Mouse (Mus musculus): ENCODE data around the gene Col4a2. TPM values are rescaled to one million over a fixed set of nuclear protein-coding genes. Genes with fewer than 3 reads are reported as not detected.
A peak's percentile ranks its signal among the peaks of the same experiment; 100 is the strongest.

The Col4a2 gene
- total RNA-seq, 2 experiments from 2014 or later: 182 to 302 TPM

DNA sequence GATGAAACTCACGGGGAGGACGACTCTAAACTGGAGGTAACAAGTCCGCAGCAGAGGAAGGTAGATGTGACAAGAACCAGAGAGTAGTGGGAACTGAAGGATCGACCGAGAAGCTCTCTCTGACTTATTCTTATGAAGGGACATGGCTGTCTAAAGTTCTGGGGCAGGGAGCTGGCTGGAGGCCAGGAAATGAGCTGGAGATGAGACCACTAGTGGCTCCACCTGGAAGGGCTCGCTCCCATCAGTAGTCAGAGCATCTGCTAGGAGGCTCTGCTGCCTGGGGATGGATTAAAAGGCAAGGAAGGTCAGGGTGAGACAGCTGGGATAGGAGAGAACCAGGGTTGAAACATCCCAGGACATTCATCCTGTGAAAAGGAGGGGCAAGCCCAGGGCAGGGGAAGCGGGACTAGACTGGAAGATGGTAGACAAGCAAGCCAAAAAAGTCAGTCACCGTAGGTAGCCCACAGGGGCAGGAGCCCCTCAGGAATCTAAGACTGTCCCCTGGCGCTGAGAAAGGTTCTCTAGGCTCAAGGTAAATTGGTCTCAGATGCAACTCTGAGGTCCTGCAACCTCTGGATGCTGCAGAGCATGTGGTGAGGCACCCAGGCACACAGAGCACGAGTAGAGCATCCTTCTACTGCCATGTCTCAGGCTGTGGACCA is 16.2 kb upstream of the Col4a2 start:
- DNase-seq: no peak

DNA sequence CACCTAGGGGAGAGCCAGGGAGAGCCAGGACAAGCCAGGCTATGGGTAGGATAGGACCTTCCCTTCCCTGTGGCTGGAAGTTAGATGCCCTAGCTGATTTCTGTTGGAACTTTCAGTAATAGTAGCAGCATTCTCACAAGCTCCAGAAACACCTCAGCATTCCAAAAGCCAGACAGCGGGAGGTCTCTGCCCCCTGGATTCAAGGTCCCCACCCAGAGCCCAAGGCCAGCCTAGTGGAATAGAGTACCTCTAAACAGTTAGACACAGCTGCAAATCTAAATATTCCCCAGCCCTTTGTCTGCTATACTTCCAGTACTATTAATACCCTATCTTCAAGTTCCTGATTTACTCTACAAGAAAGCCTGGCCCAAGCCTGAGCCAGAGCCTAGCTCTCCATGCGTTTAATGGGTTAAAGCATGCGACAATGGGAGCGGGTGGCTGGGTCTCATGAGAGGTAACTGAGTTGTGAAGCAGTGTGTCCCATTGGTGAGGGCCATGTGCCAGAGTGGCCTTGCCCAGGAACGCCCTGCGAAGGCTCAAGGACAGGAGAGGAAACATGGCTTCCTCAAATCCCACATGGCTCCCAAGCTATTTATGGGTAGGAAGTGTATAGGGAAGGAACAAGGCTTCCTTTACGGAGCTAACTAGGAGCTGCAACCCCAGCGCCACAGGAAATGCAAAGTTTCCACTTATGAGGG is 15.3 kb upstream of the Col4a2 start:
- DNase-seq: peak; percentile 58 to 82

DNA sequence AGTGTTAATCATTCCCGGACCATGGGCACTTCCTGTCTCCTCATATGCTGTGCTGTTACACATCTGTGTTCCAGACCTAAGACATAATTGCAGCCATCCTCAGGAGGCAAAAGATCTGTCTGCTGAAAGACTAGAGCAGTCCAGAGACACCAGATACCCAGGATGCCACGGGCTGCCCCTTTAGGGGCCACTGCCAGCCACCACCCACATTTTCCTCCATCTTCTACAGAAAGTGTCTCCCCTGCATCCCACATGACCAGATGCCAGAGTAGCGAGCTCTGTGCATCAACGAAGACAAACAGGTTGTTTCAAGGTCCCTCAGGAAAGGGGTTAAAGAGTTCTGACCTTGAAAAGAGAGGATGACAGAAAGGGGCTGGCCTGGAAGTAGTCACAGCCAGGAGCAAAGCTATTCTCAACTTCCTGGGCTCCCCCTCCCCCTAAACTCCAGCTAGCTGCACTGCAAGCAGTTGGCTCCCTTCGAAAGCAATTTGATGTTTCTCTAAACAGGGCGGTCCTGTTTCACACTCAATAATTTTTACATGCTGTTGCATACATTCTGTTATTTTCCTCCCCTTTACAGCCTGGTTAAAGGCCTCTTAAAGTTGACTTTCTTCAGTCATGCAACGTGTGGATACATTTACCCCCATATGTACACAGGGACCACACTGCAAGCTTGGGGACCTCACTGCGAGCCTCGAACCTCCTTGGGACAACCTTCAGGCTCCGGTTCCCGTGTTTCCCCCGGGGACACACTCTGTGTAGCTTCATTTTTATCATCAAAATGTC is 13.9 kb upstream of the Col4a2 start:
- DNase-seq: peak in 1 of 2 experiments; percentile 46

- no peak for DNase-seq
Observed at GRCm38 (mm10) chr8:11299317-11299602, 13.3 kb upstream of the Col4a2 start.

GRCm38 (mm10) chr8:11300436-11300835 is 12.2 kb upstream of the Col4a2 start:
- no peak for DNase-seq

GRCm38 (mm10) chr8:11304027-11304601 is 8.5 kb upstream of the Col4a2 start:
- no peak for DNase-seq

DNA sequence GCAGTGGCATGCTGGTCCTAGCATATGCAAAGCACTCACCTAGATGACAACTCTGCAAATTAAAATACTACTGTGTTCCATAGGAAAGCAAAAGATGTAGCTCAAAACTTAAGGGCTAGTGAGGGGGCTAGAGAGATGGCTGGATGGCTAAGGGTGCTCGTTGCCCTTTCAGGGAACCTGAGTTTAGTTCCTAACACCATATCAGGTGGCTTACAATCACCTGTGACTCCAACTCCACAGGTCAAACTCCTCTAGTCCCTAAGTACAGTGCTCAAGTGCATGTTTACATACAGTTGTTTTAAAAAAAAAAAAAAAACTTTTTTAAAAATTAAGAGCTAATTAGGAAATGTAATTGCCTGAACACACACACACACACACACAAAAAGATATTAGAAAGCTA is 7.1 kb upstream of the Col4a2 start:
- no peak for DNase-seq

- DNase-seq: no peak
Observed at GRCm38 (mm10) chr8:11307451-11307850, 5.2 kb upstream of the Col4a2 start.

DNA sequence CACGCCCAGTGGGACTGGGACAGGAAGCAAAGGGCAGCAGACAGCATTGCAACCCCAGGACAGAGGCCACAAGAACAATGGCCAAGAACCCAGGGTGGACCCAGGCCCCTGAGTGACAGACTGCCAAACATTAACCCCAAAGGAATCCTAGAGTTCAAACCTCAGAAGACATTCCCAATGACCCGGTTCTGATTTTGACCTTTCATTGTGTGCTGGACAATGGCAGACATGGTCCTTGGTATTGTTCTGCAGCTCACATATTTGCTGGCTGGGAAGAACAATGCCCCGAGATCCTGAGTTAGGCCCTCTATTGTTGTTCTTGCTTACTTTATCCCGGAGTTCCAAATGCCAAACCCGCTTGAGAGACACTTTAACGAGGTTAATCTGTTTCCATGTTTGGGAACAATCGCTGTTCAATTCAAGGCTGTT is 4.0 kb upstream of the Col4a2 start:
- no peak for DNase-seq

DNA sequence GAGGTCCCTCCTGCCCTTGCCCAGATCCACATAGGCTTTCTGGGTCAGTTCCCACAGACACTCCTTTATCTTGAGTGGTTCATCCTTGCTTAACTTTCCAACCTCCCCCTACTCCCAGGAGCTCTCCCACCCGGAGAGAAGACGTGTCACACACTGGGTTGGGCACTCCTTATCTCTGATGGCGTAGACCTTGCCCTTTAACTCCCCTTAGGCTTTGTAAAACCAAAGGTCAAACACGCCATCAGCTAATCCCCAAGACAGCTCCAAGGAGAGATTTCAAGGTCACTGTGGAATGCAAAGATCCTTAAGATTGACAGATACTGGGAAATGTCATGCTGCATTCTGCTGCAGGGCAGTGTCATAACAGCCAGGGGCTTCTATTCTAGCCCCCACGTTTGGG is 3.4 kb upstream of the Col4a2 start:
- no peak for DNase-seq

- DNase-seq: no peak
Observed at GRCm38 (mm10) chr8:11310049-11310448, 2.6 kb upstream of the Col4a2 start.

DNA sequence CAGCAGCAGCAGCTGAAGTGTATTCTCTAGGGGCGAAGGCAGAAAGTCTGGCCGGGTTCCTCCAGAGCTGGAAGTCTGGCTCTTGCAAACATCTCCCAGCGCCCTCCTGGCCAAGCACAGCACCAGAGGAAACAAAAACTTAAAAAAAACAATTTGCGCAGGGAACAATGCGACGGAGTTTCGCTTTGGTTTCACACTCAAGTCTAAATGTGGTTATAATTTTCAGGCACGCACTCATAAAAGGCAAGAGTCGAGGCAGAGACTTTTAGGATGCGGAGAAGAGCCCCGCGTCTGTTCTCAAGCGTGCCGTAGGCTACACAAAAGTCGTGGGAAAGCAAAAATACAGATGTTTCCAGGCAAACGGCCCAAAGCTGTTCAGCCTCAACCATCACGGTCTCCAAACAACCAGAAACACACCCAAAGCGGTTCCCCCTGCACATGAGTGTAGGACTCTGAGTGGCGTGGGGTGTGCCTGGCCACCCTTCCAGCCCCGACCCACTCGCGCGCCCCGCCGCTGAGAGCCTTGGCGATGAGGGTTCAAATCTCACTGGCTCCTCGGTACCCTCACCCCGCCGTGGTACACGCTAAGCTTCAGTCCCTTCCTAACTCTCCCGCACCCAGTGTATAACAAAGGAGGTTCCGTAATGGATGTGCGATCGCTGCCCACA is 790 bp upstream of the Col4a2 start:
- DNase-seq: peak; percentile 41 to 64

- DNase-seq: peak; percentile 43 to 72
Observed at GRCm38 (mm10) chr8:11313176-11314111, 839 bp downstream of the Col4a2 start.

DNA sequence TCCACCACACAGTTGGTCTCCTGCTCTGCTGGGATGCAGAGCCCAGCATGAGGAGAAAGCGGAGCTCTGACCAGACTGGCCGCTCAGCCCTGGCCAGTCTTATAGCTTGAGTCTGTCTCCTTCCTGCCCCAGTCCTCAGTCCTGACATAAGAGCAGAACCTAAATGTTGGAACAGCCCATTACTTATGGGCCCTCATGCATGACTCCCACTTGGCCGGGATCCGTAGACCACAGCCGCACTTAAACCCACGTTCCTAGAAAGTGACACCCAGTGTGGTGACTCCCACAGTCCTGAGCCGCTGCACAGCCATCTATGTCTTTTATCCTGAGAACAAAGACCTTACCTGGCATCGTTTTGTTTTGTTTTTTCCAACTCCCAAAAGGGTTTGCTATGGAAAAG is 2.0 kb downstream of the Col4a2 start:
- DNase-seq: no peak

GRCm38 (mm10) chr8:11315179-11315943 is 2.8 kb downstream of the Col4a2 start:
- DNase-seq: no peak

DNA sequence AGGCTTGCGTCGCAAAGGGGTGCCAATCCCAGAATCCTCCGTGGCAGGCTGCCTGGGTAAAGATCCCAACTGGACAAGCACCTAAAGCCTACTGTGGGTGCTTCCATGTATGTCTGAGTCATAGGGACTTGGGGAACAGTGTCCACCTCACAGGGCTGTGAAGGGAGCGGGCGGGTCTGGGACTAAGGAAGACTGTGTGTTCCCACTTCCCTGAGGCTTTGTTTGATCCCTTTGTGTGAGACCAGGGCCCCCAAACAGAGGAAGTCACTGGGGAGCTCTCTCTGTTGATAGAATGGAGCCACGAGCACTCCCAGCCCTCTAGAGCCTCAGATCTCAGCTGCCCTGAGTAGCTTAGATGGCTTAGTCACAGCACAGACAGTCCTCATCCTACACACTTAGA is 3.5 kb downstream of the Col4a2 start:
- DNase-seq: no peak

GRCm38 (mm10) chr8:11319405-11319804 is 6.8 kb downstream of the Col4a2 start:
- no peak for DNase-seq

- DNase-seq: no peak
Observed at GRCm38 (mm10) chr8:11321841-11322240, 9.2 kb downstream of the Col4a2 start.

GRCm38 (mm10) chr8:11322724-11323585 is 10.3 kb downstream of the Col4a2 start:
- DNase-seq: no peak

Data from adrenal gland, postnatal 36 days (tissue).